Mouse (Mus musculus): Measurements from ENCODE around the gene Tbc1d7. TPM values are rescaled to one million over a fixed set of nuclear protein-coding genes. Genes with fewer than 3 reads are reported as not detected.

The Tbc1d7 gene
- polyA plus RNA-seq, 1 experiment: 26.3 TPM

DNA sequence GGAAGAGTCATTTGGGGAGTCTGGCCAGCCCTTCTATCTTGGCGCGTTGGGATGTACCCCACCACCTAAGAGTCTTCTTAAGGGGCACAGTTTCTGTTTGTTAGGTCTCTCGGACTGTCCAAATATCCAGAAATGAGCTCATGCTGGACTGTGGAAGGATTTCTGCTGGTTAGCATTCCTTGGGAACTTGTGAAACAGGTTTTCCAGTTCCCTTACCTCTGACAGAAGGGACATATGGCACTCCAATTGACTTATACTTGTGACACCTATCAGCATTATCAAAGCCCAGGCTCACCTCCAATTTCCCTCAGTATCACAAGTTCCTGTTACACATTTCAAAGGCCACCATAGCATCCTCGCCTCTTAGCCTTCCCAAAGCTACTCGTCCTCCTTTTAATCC lies 39.7 kb upstream of the Tbc1d7 start:
- Histone ChIP-seq H3K4me1 (ENCODE audit: control insufficient read depth, insufficient read depth, low read length) (0 out of 2 replicates have a peak, but pooled peaks cover 3% of the 10 kb centered on the region), H3K27ac (ENCODE audit: insufficient read depth, low read length) (no peak overlapping the region), H3K4me3 (ENCODE audit: insufficient read depth, low read length) (no peak overlapping the region)
- TF ChIP-seq POLR2A (IDR thresholded peaks at IDR 0.05; ENCODE audit: low read depth, low read length) (no peak), CTCF (IDR thresholded peaks at IDR 0.05; ENCODE audit: borderline replicate concordance, insufficient read depth, low read length) (no peak)

DNA sequence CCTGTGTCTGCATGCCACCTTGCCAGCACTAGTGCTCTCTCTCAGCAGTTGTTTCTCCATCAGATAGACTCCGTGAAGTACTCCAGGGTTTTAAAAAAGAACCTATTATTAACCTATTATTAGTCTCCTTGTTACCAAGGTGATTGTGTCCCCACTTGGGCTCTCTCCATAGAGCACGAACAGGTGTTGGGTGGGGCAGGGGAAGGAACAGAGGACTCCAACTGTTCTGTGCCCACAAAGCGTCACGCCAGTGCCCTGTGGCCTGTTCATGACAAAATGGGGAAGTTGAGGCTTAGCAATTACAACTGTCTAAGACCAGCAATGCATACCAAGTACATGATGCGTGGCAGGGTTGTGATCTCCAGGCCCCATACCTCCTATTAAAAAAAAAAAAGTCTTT lies 38.3 kb upstream of the Tbc1d7 start:
- H3K4me3 ChIP-seq (ENCODE audit: insufficient read depth, low read length): no peak overlapping the region
- no peak overlapping the region for H3K27ac ChIP-seq (ENCODE audit: insufficient read depth, low read length)
- TF ChIP-seq POLR2A (IDR thresholded peaks at IDR 0.05; ENCODE audit: low read depth, low read length) (no peak), CTCF (IDR thresholded peaks at IDR 0.05; ENCODE audit: borderline replicate concordance, insufficient read depth, low read length) (no peak)
- 0 out of 2 replicates have a peak, but pooled peaks cover 3% of the 10 kb centered on the region for H3K4me1 ChIP-seq (ENCODE audit: control insufficient read depth, insufficient read depth, low read length)

DNA sequence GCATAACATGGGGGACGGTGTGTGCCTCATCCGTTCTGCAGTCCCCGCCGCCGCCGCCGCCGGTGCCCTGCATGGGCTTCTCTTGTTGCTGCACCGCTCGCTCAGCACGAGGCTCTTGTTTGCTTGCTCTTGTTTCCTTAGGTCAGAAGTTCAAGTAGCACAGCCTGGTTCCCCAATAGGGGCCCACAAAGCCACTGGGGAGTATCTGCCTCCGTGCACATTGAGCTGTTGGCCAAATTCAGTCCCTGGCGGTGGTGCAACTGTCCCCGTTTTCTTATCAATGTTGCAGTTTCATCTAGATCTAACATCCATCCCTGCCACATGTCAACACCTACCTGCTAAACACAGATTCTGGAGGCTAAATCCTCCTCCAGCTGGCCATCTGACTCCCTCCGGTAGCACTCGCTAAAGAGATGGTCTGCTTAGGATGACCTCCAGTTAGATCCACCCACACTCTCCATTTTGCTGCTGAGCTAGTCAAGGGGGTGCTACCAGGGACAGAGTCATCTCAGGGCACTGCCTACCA lies 37.7 kb upstream of the Tbc1d7 start:
- TF ChIP-seq POLR2A (IDR thresholded peaks at IDR 0.05; ENCODE audit: low read depth, low read length) (no peak), CTCF (IDR thresholded peaks at IDR 0.05; ENCODE audit: borderline replicate concordance, insufficient read depth, low read length) (no peak)
- H3K4me1 ChIP-seq (ENCODE audit: control insufficient read depth, insufficient read depth, low read length): 0 out of 2 replicates have a peak, but pooled peaks cover 3% of the 10 kb centered on the region
- H3K27ac ChIP-seq (ENCODE audit: insufficient read depth, low read length): no peak overlapping the region
- no peak overlapping the region for H3K4me3 ChIP-seq (ENCODE audit: insufficient read depth, low read length)

DNA sequence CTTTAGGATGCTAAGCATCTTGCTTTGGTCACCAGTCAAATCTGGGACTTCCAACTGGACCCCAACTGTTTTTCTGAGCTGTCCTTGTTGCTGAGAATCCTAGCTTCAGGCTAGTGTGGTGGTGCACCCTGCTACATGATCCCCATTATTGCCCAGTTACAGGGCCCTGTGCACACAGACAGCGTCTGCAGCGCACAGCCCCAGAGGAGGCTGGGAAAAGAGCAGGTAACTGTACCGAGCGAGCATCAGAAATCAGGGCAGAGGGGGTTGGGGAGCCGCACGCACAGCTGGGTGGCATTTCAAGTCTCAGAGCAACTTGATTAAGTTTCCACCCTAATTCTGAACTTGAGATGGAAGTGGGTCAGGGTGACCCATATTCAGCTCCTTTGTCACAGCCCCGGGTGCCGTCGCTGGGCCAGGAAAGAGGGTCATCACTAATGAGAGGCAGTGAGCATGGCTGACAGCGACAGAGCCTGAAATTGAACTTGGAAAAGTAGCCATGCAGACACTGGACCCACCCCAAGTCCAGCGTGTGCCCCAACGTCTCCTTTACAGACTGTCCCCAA lies 34.9 kb upstream of the Tbc1d7 start:
- Histone ChIP-seq H3K27ac (ENCODE audit: insufficient read depth, low read length) (no peak overlapping the region), H3K4me1 (ENCODE audit: control insufficient read depth, insufficient read depth, low read length) (no peaks in the 10 kb centered on the region), H3K4me3 (ENCODE audit: insufficient read depth, low read length) (no peak overlapping the region)
- TF ChIP-seq POLR2A (IDR thresholded peaks at IDR 0.05; ENCODE audit: low read depth, low read length): no peak
- TF ChIP-seq CTCF (IDR thresholded peaks at IDR 0.05; ENCODE audit: borderline replicate concordance, insufficient read depth, low read length): no peak

DNA sequence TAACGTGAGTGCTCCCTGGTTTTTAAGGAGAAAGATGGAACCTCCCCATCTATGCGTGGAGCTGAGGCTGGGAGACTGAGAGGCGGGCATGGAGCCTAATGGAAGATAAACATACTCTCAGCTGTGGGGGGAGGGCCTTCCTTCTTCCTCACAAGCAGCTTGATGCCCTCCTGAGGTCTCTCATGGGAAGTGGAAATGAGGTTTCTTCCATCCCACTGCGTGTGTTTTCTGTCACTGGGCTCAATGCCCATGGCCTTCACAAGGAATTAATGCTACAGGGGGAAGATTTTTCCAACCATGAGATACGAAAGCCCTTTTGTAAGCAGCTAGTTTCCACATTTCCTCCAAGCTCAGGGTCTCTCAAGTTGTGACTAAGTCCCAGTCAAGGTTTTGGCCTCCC lies 32.3 kb upstream of the Tbc1d7 start:
- H3K4me1 ChIP-seq (ENCODE audit: control insufficient read depth, insufficient read depth, low read length): no peaks in the 10 kb centered on the region
- H3K4me3 ChIP-seq (ENCODE audit: insufficient read depth, low read length): no peak overlapping the region
- no peak overlapping the region for H3K27ac ChIP-seq (ENCODE audit: insufficient read depth, low read length)
- no peak for TF ChIP-seq CTCF (IDR thresholded peaks at IDR 0.05; ENCODE audit: borderline replicate concordance, insufficient read depth, low read length)
- no peak for TF ChIP-seq POLR2A (IDR thresholded peaks at IDR 0.05; ENCODE audit: low read depth, low read length)

DNA sequence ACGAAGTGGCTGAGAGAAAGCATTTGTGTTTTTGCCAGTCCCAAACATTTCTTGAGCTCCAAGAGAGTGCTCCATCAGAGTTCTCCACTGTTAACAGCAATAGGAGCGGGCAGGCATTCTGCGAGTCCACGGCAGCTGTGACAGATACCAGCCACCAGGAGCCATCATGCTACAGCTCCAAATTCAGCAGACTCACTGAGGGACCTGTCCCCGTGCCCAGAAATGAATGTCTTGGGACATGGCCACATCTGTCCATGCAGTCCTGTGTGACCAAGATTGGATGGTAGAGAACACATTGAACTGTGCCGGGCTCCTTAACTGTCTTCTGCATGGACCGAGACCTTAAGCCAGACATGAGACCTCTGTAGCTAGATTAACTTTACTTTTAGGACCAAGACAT lies 31.9 kb upstream of the Tbc1d7 start:
- Histone ChIP-seq H3K27ac (ENCODE audit: insufficient read depth, low read length) (no peak overlapping the region), H3K4me1 (ENCODE audit: control insufficient read depth, insufficient read depth, low read length) (no peaks in the 10 kb centered on the region), H3K4me3 (ENCODE audit: insufficient read depth, low read length) (no peak overlapping the region)
- TF ChIP-seq POLR2A (IDR thresholded peaks at IDR 0.05; ENCODE audit: low read depth, low read length): no peak
- no peak for TF ChIP-seq CTCF (IDR thresholded peaks at IDR 0.05; ENCODE audit: borderline replicate concordance, insufficient read depth, low read length)

DNA sequence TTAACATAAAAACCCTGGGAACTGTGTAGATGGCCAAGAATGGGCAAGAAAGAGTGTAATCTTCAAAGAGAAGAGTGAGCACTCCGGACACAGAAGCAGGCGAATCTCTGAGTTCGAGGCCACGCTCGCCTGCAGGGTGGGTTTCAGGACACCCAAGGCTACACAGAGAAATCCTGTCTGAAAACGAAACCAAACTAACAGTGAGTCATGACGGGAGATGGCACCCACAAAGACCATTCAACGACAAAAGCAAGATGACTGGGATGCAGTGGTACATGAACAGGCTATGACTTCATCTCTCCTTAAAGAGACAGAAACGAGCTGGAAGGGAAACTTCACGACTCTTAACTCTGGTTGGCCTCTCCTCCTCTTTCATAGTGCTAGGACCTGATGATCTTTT lies 31.1 kb upstream of the Tbc1d7 start:
- Histone ChIP-seq H3K4me3 (ENCODE audit: insufficient read depth, low read length) (no peak overlapping the region), H3K4me1 (ENCODE audit: control insufficient read depth, insufficient read depth, low read length) (no peaks in the 10 kb centered on the region), H3K27ac (ENCODE audit: insufficient read depth, low read length) (no peak overlapping the region)
- no peak for TF ChIP-seq POLR2A (IDR thresholded peaks at IDR 0.05; ENCODE audit: low read depth, low read length)
- no peak for TF ChIP-seq CTCF (IDR thresholded peaks at IDR 0.05; ENCODE audit: borderline replicate concordance, insufficient read depth, low read length)

DNA sequence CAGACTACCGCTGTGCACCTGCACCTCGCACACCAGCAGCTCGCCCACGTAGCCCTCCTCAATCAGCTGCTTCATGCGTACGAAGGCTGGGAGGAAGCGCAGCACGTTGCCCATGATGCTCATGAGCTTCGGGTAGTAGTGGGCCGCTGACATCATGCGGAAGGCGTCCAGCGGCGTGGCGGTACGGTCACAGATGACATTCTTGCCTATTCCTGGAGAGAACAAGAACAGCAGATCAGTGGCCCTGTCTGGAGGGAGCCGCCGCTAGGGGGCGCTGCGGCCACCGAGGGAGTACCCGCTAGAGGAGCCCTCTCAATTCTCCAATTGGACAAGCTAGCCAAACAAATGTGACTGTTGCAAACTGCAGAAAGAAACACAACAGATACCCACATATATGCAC lies 29.7 kb upstream of the Tbc1d7 start:
- H3K4me3 ChIP-seq (ENCODE audit: insufficient read depth, low read length): no peak overlapping the region
- H3K27ac ChIP-seq (ENCODE audit: insufficient read depth, low read length): no peak overlapping the region
- TF ChIP-seq POLR2A (IDR thresholded peaks at IDR 0.05; ENCODE audit: low read depth, low read length): no peak
- TF ChIP-seq CTCF (IDR thresholded peaks at IDR 0.05; ENCODE audit: borderline replicate concordance, insufficient read depth, low read length): no peak
- H3K4me1 ChIP-seq (ENCODE audit: control insufficient read depth, insufficient read depth, low read length): no peaks in the 10 kb centered on the region

DNA sequence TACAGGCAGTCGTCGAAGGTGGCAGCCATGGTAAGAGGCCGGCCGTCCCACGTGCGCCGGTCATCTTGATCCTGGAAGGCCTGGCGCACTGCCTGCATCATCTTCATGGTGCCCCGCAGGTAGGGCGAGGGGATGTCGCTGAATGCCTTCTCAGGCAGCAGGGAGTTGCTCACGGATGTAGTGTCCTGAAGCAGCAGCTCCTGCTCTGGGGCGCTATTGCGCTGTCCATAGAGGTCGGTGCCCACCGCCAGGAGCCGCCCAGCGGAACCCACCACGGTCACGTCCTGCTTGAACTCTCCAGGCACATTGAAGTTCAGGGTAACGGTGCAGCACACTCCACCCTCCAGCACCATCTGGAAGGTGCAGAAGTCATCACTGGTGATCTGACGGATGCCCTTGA lies 29.2 kb upstream of the Tbc1d7 start:
- no peak for TF ChIP-seq POLR2A (IDR thresholded peaks at IDR 0.05; ENCODE audit: low read depth, low read length)
- no peak for TF ChIP-seq CTCF (IDR thresholded peaks at IDR 0.05; ENCODE audit: borderline replicate concordance, insufficient read depth, low read length)
- H3K4me1 ChIP-seq (ENCODE audit: control insufficient read depth, insufficient read depth, low read length): no peaks in the 10 kb centered on the region
- H3K4me3 ChIP-seq (ENCODE audit: insufficient read depth, low read length): no peak overlapping the region
- no peak overlapping the region for H3K27ac ChIP-seq (ENCODE audit: insufficient read depth, low read length)

DNA sequence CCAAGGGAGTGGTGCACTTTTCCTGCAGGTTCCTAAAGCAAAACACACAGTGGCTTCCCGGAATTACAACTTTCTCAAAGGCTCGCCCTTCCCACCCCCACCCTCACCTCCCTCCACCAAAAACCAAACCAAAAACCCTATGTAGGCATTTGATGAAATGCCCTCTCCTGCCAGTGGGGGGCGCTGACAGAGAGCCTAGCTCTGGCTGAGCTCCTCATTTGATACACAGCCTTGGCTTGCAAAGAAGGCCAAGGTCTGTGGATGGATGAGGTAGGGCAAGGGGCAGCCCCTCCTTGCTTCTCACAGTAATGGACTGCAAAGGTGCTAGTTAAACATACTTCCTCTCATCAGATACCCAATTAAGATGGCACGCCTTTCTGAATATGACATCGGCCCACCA lies 28.4 kb upstream of the Tbc1d7 start:
- Histone ChIP-seq H3K4me3 (ENCODE audit: insufficient read depth, low read length) (no peak overlapping the region), H3K4me1 (ENCODE audit: control insufficient read depth, insufficient read depth, low read length) (no peaks in the 10 kb centered on the region), H3K27ac (ENCODE audit: insufficient read depth, low read length) (no peak overlapping the region)
- TF ChIP-seq POLR2A (IDR thresholded peaks at IDR 0.05; ENCODE audit: low read depth, low read length) (no peak), CTCF (IDR thresholded peaks at IDR 0.05; ENCODE audit: borderline replicate concordance, insufficient read depth, low read length) (peak; percentile 14; the same call in 1 of the 2 replicates)

Data from embryonic fibroblast, embryonic 13.5 days (primary cell).